Mouse (Mus musculus) C3H10T1/2 (cell line): ENCODE measurements around the gene Scg2. TPM values are rescaled to one million over a fixed set of nuclear protein-coding genes. Genes with fewer than 3 reads are reported as not detected.

Experiments used
- polyA plus RNA-seq, 2 experiments: library from polyadenylated mRNA; unstranded; fragments of >200 nt; fragmentation: generic; extraction: Trizol; gene quantifications; one replicate each; pipeline ENCODE4 v1.2.1; 2012; ENCODE audit warnings: missing spikeins in 2 of 2

Scg2 gene
- polyA plus RNA-seq = under 1 TPM in 1 of 2 experiments, not detected in 1; 0.02 TPM

DNA sequence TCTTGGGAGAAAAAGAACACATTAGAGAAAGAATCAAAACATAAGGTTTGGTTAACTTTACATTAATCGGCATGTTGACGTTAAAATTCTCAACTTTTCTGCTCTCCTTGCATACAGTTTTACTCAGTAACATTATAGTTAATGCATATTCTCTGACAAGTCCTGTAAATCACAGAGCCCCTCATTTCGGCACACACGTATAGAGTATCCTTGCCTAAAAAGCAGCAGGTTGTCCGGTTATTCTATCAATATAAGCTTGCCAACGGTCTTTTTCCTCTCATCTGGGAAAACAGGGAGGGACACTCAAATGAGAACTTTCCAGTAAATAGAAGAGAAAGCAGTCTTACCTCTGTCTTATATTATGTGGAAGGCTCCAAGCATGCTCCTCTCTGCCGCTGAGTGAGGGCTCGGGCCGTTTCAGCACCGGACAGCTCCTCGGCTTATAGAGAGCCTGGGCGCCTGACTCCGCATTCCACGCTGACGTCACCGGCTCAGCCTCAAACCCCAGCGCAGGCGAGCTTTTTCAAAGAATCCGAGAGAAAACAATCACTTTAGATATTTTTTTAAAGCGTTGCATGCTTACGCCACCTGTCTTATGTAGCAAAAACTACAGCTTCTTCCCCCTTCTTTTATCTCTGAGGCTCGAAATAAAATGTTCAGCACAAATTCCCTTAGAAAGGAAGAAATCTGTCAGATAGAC, at the start of gene Scg2:
Scg2 (minus strand) TSS at position 512 of the 700 bp plus-strand sequence.

Other genes starting within 250 kb of the Scg2 start
- under 1 TPM in 1 of 2 experiments, not detected in 1; 0.01 TPM for gene Ap1s3, start 231.9 kb upstream of the Scg2 start, polyA plus RNA-seq